Mouse (Mus musculus): ENCODE measurements around the gene Slc6a17. TPM values are rescaled to one million over a fixed set of nuclear protein-coding genes. Genes with fewer than 3 reads are reported as not detected.

Slc6a17 gene
- polyA plus RNA-seq, 1 experiment = 0.42 TPM

- Histone ChIP-seq H3K27me3 (ENCODE audit: control insufficient read depth, insufficient read depth, low read length, poor library complexity, severe bottlenecking) (no peaks in the 10 kb centered on the region; the same call in 1 of the 2 replicates), H3K4me1 (ENCODE audit: control insufficient read depth, insufficient read depth, low read length) (no peaks in the 10 kb centered on the region), H3K27ac (ENCODE audit: insufficient read depth, low read length) (no peak overlapping the region), H3K4me3 (ENCODE audit: low read depth, low read length) (no peak overlapping the region), H3K36me3 (ENCODE audit: control insufficient read depth, insufficient read depth, low read length, poor library complexity, severe bottlenecking) (no peaks in the 10 kb centered on the region), H3K9me3 (replicated peaks; ENCODE audit: control insufficient read depth, insufficient read depth, low read length, poor library complexity, severe bottlenecking) (no peaks in the 10 kb centered on the region), H3K9ac (ENCODE audit: low read depth, poor library complexity, severe bottlenecking) (no peak overlapping the region)
- TF ChIP-seq EP300 (IDR thresholded peaks at IDR 0.05; ENCODE audit: insufficient read depth, low read depth, low read length) (no peak), POLR2A (IDR thresholded peaks at IDR 0.05; ENCODE audit: insufficient read depth, low read length) (no peak), CTCF (IDR thresholded peaks at IDR 0.05; ENCODE audit: low read depth, low read length) (no peak)
Measured at GRCm38 (mm10) chr3:107491459-107491858, 26.4 kb downstream of the Slc6a17 start.

GRCm38 (mm10) chr3:107488637-107489036, 29.2 kb downstream of the Slc6a17 start:
- TF ChIP-seq POLR2A (IDR thresholded peaks at IDR 0.05; ENCODE audit: insufficient read depth, low read length) (no peak), CTCF (IDR thresholded peaks at IDR 0.05; ENCODE audit: low read depth, low read length) (no peak), EP300 (IDR thresholded peaks at IDR 0.05; ENCODE audit: insufficient read depth, low read depth, low read length) (no peak)

GRCm38 (mm10) chr3:107483290-107483689, 34.5 kb downstream of the Slc6a17 start:
- Histone ChIP-seq H3K27me3 (ENCODE audit: control insufficient read depth, insufficient read depth, low read length, poor library complexity, severe bottlenecking) (no peaks in the 10 kb centered on the region; the same call in 1 of the 2 replicates), H3K36me3 (ENCODE audit: control insufficient read depth, insufficient read depth, low read length, poor library complexity, severe bottlenecking) (no peaks in the 10 kb centered on the region)
- no peak for TF ChIP-seq CTCF (IDR thresholded peaks at IDR 0.05; ENCODE audit: low read depth, low read length)

More at GRCm38 (mm10) chr3:107488637-107489036, 29.2 kb downstream of the Slc6a17 start:
- H3K9me3 ChIP-seq (replicated peaks; ENCODE audit: control insufficient read depth, insufficient read depth, low read length, poor library complexity, severe bottlenecking) = no peaks in the 10 kb centered on the region
- H3K27ac ChIP-seq (ENCODE audit: insufficient read depth, low read length) = no peak overlapping the region
- H3K4me1 ChIP-seq (ENCODE audit: control insufficient read depth, insufficient read depth, low read length) = no peaks in the 10 kb centered on the region
- no peaks in the 10 kb centered on the region for H3K36me3 ChIP-seq (ENCODE audit: control insufficient read depth, insufficient read depth, low read length, poor library complexity, severe bottlenecking)
- no peak overlapping the region for H3K9ac ChIP-seq (ENCODE audit: low read depth, poor library complexity, severe bottlenecking)
- H3K4me3 ChIP-seq (ENCODE audit: low read depth, low read length) = no peak overlapping the region
- no peaks in the 10 kb centered on the region; the same call in 1 of the 2 replicates for H3K27me3 ChIP-seq (ENCODE audit: control insufficient read depth, insufficient read depth, low read length, poor library complexity, severe bottlenecking)

GRCm38 (mm10) chr3:107480660-107481059, 37.2 kb downstream of the Slc6a17 start:
- H3K27me3 ChIP-seq (ENCODE audit: control insufficient read depth, insufficient read depth, low read length, poor library complexity, severe bottlenecking) = no peaks in the 10 kb centered on the region
- H3K4me1 ChIP-seq (ENCODE audit: control insufficient read depth, insufficient read depth, low read length) = no peaks in the 10 kb centered on the region
- H3K9me3 ChIP-seq (replicated peaks; ENCODE audit: control insufficient read depth, insufficient read depth, low read length, poor library complexity, severe bottlenecking) = no peaks in the 10 kb centered on the region
- no peak overlapping the region for H3K9ac ChIP-seq (ENCODE audit: low read depth, poor library complexity, severe bottlenecking)
- H3K27ac ChIP-seq (ENCODE audit: insufficient read depth, low read length) = no peak overlapping the region
- H3K4me3 ChIP-seq (ENCODE audit: low read depth, low read length) = no peak overlapping the region
- H3K36me3 ChIP-seq (ENCODE audit: control insufficient read depth, insufficient read depth, low read length, poor library complexity, severe bottlenecking) = no peaks in the 10 kb centered on the region
- TF ChIP-seq CTCF (IDR thresholded peaks at IDR 0.05; ENCODE audit: low read depth, low read length) (no peak), POLR2A (IDR thresholded peaks at IDR 0.05; ENCODE audit: insufficient read depth, low read length) (no peak), EP300 (IDR thresholded peaks at IDR 0.05; ENCODE audit: insufficient read depth, low read depth, low read length) (no peak)

More at GRCm38 (mm10) chr3:107483290-107483689, 34.5 kb downstream of the Slc6a17 start:
- Histone ChIP-seq H3K4me1 (ENCODE audit: control insufficient read depth, insufficient read depth, low read length) (no peaks in the 10 kb centered on the region), H3K27ac (ENCODE audit: insufficient read depth, low read length) (no peak overlapping the region), H3K4me3 (ENCODE audit: low read depth, low read length) (no peak overlapping the region), H3K9ac (ENCODE audit: low read depth, poor library complexity, severe bottlenecking) (no peak overlapping the region), H3K9me3 (replicated peaks; ENCODE audit: control insufficient read depth, insufficient read depth, low read length, poor library complexity, severe bottlenecking) (no peaks in the 10 kb centered on the region)

- Histone ChIP-seq H3K27ac (ENCODE audit: insufficient read depth, low read length) (no peak overlapping the region), H3K4me1 (ENCODE audit: control insufficient read depth, insufficient read depth, low read length) (no peaks in the 10 kb centered on the region), H3K27me3 (ENCODE audit: control insufficient read depth, insufficient read depth, low read length, poor library complexity, severe bottlenecking) (no peaks in the 10 kb centered on the region), H3K4me3 (ENCODE audit: low read depth, low read length) (no peak overlapping the region), H3K36me3 (ENCODE audit: control insufficient read depth, insufficient read depth, low read length, poor library complexity, severe bottlenecking) (no peaks in the 10 kb centered on the region), H3K9ac (ENCODE audit: low read depth, poor library complexity, severe bottlenecking) (no peak overlapping the region), H3K9me3 (replicated peaks; ENCODE audit: control insufficient read depth, insufficient read depth, low read length, poor library complexity, severe bottlenecking) (no peaks in the 10 kb centered on the region)
- TF ChIP-seq CTCF (IDR thresholded peaks at IDR 0.05; ENCODE audit: low read depth, low read length) (peak; percentile 90), POLR2A (IDR thresholded peaks at IDR 0.05; ENCODE audit: insufficient read depth, low read length) (no peak), EP300 (IDR thresholded peaks at IDR 0.05; ENCODE audit: insufficient read depth, low read depth, low read length) (no peak)
Measured at GRCm38 (mm10) chr3:107472198-107472597, 45.6 kb downstream of the Slc6a17 start.

GRCm38 (mm10) chr3:107469059-107469458, 48.8 kb downstream of the Slc6a17 start:
- no peak overlapping the region for H3K9ac ChIP-seq (ENCODE audit: low read depth, poor library complexity, severe bottlenecking)
- TF ChIP-seq CTCF (IDR thresholded peaks at IDR 0.05; ENCODE audit: low read depth, low read length) = no peak
- TF ChIP-seq EP300 (IDR thresholded peaks at IDR 0.05; ENCODE audit: insufficient read depth, low read depth, low read length) = no peak
- TF ChIP-seq POLR2A (IDR thresholded peaks at IDR 0.05; ENCODE audit: insufficient read depth, low read length) = no peak
- no peaks in the 10 kb centered on the region for H3K9me3 ChIP-seq (replicated peaks; ENCODE audit: control insufficient read depth, insufficient read depth, low read length, poor library complexity, severe bottlenecking)
- H3K4me3 ChIP-seq (ENCODE audit: low read depth, low read length) = no peak overlapping the region
- H3K27ac ChIP-seq (ENCODE audit: insufficient read depth, low read length) = no peak overlapping the region
- no peaks in the 10 kb centered on the region for H3K4me1 ChIP-seq (ENCODE audit: control insufficient read depth, insufficient read depth, low read length)
- no peaks in the 10 kb centered on the region for H3K36me3 ChIP-seq (ENCODE audit: control insufficient read depth, insufficient read depth, low read length, poor library complexity, severe bottlenecking)
- H3K27me3 ChIP-seq (ENCODE audit: control insufficient read depth, insufficient read depth, low read length, poor library complexity, severe bottlenecking) = no peaks in the 10 kb centered on the region
